Mouse (Mus musculus): ENCODE data around the gene Tenm2.

Gene Tenm2

GRCm38 (mm10) chr11:37235914-37236600, at the start of gene Tenm2:
TSS of gene Tenm2 (minus strand) at chr11:37235964.
- ATAC-seq (ENCODE audit: insufficient number of reproducible peaks, low FRiP score, low TSS enrichment): peak; percentile 83

GRCm38 (mm10) chr11:37285186-37285585, 49.4 kb upstream of the Tenm2 start:
- no peak for ATAC-seq (ENCODE audit: insufficient number of reproducible peaks, low FRiP score, low TSS enrichment)

GRCm38 (mm10) chr11:37248796-37249195, 13.0 kb upstream of the Tenm2 start:
- ATAC-seq (ENCODE audit: insufficient number of reproducible peaks, low FRiP score, low TSS enrichment): no peak

GRCm38 (mm10) chr11:37237096-37237725, 1.4 kb upstream of the Tenm2 start:
- ATAC-seq (ENCODE audit: insufficient number of reproducible peaks, low FRiP score, low TSS enrichment): 0 out of 2 replicates have a peak, but pooled peaks have one; percentile 18

- peak; percentile 77 for ATAC-seq (ENCODE audit: insufficient number of reproducible peaks, low FRiP score, low TSS enrichment)
Measured at GRCm38 (mm10) chr11:37236601-37237083, 878 bp upstream of the Tenm2 start.

GRCm38 (mm10) chr11:37235021-37235795, 556 bp downstream of the Tenm2 start:
- ATAC-seq (ENCODE audit: insufficient number of reproducible peaks, low FRiP score, low TSS enrichment): no peak

- ATAC-seq (ENCODE audit: insufficient number of reproducible peaks, low FRiP score, low TSS enrichment): no peak
Measured at GRCm38 (mm10) chr11:37227404-37227803, 8.4 kb downstream of the Tenm2 start.

- no peak for ATAC-seq (ENCODE audit: insufficient number of reproducible peaks, low FRiP score, low TSS enrichment)
Measured at GRCm38 (mm10) chr11:37226943-37227342, 8.8 kb downstream of the Tenm2 start.

- ATAC-seq (ENCODE audit: insufficient number of reproducible peaks, low FRiP score, low TSS enrichment): no peak
Measured at GRCm38 (mm10) chr11:37222737-37223136, 13.0 kb downstream of the Tenm2 start.

- no peak for ATAC-seq (ENCODE audit: insufficient number of reproducible peaks, low FRiP score, low TSS enrichment)
Measured at GRCm38 (mm10) chr11:37222056-37222455, 13.7 kb downstream of the Tenm2 start.

GRCm38 (mm10) chr11:37220921-37221320, 14.8 kb downstream of the Tenm2 start:
- ATAC-seq (ENCODE audit: insufficient number of reproducible peaks, low FRiP score, low TSS enrichment): no peak

- no peak for ATAC-seq (ENCODE audit: insufficient number of reproducible peaks, low FRiP score, low TSS enrichment)
Measured at GRCm38 (mm10) chr11:37186132-37186531, 49.6 kb downstream of the Tenm2 start.

GRCm38 (mm10) chr11:37177426-37177825, 58.3 kb downstream of the Tenm2 start:
- ATAC-seq (ENCODE audit: insufficient number of reproducible peaks, low FRiP score, low TSS enrichment): no peak

- no peak for ATAC-seq (ENCODE audit: insufficient number of reproducible peaks, low FRiP score, low TSS enrichment)
Measured at GRCm38 (mm10) chr11:37153933-37154880, 81.6 kb downstream of the Tenm2 start.

GRCm38 (mm10) chr11:37153382-37153781, 82.4 kb downstream of the Tenm2 start:
- no peak for ATAC-seq (ENCODE audit: insufficient number of reproducible peaks, low FRiP score, low TSS enrichment)

GRCm38 (mm10) chr11:37150011-37150410, 85.8 kb downstream of the Tenm2 start:
- no peak for ATAC-seq (ENCODE audit: insufficient number of reproducible peaks, low FRiP score, low TSS enrichment)

GRCm38 (mm10) chr11:37143996-37144395, 91.8 kb downstream of the Tenm2 start:
- no peak for ATAC-seq (ENCODE audit: insufficient number of reproducible peaks, low FRiP score, low TSS enrichment)

- ATAC-seq (ENCODE audit: insufficient number of reproducible peaks, low FRiP score, low TSS enrichment): no peak
Measured at GRCm38 (mm10) chr11:37143478-37143877, 92.3 kb downstream of the Tenm2 start.

GRCm38 (mm10) chr11:37128893-37129292, 106.9 kb downstream of the Tenm2 start:
- ATAC-seq (ENCODE audit: insufficient number of reproducible peaks, low FRiP score, low TSS enrichment): no peak

- no peak for ATAC-seq (ENCODE audit: insufficient number of reproducible peaks, low FRiP score, low TSS enrichment)
Measured at GRCm38 (mm10) chr11:37118058-37118457, 117.7 kb downstream of the Tenm2 start.
